Mouse (Mus musculus): ENCODE measurements around the gene Ass1.

Ass1 gene

GRCm38 (mm10) chr2:31469931-31470682 lies at the start of gene Ass1:
TSS of gene Ass1 (plus strand) at chr2:31470207.
- peak; percentile 95 for DNase-seq (ENCODE audit: low read depth, low spot score)

- peak; percentile 41 for DNase-seq (ENCODE audit: low read depth, low spot score)
Measured at GRCm38 (mm10) chr2:31420914-31421313, 49.1 kb upstream of the Ass1 start.

DNA sequence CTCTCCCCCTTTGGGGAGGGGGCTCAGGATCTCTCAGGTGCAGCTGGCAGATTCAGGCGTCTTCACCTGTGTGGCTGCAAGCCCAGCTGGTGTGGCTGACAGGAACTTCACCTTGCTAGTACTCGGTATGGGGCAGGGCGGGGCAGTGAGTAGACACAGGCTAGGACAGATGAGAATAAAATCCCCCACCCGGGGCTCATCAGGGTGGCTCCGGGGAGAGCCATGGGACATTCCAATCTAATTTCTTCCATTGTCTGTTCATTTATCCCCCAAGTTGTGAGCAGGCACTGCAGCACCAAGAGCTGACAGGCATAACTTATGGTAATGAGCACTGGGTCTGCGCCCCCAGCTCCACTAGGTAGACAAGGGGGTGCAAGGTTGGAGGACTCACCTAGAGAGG lies 47.4 kb upstream of the Ass1 start:
- peak; percentile 73 for DNase-seq (ENCODE audit: low read depth, low spot score)

DNA sequence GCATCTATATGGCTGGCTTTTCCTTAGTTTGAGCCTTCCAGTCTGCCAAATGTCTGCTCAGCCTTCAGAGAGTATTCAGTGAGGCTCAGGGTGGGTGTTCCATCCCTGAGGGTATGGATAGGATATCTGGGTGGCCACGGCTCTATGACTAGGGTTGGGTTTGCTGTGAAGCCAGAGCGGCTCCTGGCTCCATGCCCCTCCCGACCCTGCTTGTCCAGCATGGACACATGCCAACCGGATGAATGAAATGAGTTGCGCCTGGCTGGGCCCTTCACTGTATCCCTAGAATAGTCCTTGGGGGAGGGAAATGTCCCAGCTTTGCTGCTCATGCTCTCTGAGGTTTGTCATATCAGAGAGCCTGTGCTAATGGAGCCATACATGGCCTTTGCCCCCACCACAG lies 38.5 kb upstream of the Ass1 start:
- DNase-seq (ENCODE audit: low read depth, low spot score) = no peak

GRCm38 (mm10) chr2:31434746-31435145 lies 35.3 kb upstream of the Ass1 start:
- DNase-seq (ENCODE audit: low read depth, low spot score) = no peak

GRCm38 (mm10) chr2:31435567-31435966 lies 34.4 kb upstream of the Ass1 start:
- DNase-seq (ENCODE audit: low read depth, low spot score) = peak; percentile 48

- DNase-seq (ENCODE audit: low read depth, low spot score) = no peak
Measured at GRCm38 (mm10) chr2:31437480-31438245, 32.3 kb upstream of the Ass1 start.

DNA sequence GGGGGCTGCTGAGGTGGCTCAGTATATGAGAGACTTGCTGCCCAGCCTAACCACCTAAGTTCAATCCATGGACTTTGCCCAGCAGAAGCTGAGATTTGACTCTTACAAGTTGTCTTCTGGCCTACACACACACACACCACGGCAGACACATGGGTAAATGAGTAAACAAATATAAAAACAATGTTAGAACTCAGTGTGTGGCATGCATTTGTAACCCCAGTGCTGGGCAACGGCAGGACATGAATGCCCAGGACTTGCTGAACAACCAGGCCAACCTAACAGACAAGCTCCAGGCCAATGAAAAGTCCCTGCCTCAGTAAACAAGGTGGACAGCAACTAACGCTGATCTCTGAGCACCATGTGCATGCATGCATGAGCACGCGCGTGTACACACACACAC lies 30.4 kb upstream of the Ass1 start:
- DNase-seq (ENCODE audit: low read depth, low spot score) = no peak

- DNase-seq (ENCODE audit: low read depth, low spot score) = no peak
Measured at GRCm38 (mm10) chr2:31442480-31443160, 27.4 kb upstream of the Ass1 start.

GRCm38 (mm10) chr2:31446036-31446435 lies 24.0 kb upstream of the Ass1 start:
- DNase-seq (ENCODE audit: low read depth, low spot score) = no peak

DNA sequence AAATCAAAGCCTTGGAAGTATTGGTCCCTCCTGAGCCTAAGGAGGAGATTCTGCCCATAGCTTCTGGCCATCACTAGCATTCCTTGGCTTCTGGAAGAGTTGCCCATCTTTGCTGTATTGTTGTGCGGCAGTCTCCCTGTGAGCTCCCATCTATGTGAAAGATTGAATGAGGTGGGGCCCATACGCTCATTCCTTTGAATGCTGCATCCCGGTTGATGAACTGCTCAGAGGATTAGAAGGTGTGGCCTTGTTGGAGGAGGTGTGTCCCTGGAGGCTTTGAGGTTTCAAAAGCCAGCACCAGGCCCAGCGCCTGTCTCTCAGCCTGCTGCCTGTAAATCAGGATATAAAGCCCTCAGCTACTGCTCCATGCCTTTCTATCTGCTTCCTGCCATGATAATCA lies 23.6 kb upstream of the Ass1 start:
- DNase-seq (ENCODE audit: low read depth, low spot score) = peak; percentile 62

DNA sequence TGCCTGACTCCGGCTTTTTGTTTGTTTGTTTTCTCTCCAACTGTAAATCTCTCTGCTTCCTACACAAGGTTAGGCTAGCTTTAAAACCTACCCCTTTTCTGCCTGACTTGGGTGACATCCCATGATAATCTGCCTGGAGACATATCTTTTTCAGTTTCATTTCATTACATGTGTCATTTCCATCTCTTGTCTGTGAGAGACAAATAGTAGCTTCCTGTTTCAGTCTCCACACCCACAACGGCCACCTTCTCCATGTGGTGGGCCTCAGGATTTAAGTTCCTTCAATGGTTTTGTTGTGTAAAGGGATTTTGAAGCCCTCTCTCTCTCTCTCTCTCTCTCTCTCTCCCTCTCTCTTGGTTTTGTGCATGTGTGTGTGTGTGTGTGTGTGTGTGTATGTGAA lies 22.5 kb upstream of the Ass1 start:
- no peak for DNase-seq (ENCODE audit: low read depth, low spot score)

DNA sequence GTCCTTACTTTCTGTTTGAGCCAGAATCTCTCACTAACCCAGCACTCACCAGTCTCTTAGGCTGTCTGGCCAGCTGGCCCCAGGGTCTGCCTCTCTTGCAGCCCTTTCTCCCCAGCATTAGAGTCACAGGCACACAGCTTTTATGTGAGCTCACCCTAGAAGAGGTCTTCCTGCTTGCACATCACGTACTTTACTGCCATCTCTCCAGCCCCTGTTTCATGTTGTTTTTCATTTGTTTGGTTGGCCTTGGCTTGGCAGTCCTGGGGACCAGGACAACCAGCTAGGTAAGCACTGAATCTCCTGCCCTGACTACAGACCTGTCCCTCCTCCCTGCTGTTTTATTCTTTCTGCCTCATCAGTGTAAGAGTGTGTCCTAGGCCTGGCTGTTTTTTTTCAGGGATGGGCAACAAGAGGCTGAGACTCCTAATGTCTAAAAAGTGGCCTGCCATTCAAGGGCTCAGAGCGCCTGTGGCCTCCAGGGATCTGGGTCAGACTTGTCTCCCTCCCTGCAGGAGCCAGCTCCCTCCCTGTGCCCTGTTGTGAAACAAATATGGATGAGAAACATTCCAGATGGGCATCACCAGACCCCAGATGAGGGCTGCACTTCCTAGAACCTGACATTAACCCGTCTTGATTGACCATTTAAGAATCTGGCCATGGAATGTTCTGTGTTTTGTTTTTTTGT lies 21.1 kb upstream of the Ass1 start:
- no peak for DNase-seq (ENCODE audit: low read depth, low spot score)

DNA sequence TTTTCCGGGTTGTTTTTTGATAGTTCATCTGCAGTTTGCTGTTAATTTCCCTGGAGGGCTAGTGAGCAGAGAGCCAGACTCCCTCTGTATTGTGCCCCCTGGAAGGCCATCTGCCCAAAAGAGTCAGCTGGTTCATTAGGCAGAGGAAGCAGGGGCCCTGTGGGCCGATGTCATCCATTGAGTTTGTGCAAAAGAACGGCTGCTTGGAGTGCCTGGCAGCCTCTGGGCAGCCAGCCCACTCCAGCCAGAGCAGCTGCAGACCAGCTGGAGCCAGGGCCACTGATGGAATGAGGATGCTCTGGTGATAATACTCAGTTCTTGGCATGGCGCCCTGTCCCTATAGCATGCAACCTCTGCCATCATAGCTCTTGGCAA lies 20.6 kb upstream of the Ass1 start:
- no peak for DNase-seq (ENCODE audit: low read depth, low spot score)

- DNase-seq (ENCODE audit: low read depth, low spot score) = no peak
Measured at GRCm38 (mm10) chr2:31449902-31450301, 20.1 kb upstream of the Ass1 start.

DNA sequence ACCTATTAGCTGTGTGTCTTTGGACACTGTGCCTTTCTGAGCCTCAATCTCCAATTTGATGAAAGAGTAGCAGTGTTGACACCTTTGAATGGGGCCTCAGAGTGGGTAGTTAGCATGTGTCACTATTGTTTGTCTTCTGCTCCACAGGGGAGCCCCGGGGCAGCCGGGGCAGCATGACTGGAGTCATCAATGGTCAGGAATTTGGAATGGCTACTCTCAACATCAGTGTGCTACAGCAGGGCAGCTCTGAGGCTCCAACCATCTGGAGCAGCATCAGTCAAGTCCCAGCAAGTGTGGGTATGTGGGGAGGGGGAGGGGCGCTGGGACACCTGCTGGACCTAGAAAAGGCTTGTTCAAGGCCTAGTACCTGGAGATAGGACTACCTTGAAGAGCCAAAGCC lies 19.3 kb upstream of the Ass1 start:
- no peak for DNase-seq (ENCODE audit: low read depth, low spot score)

GRCm38 (mm10) chr2:31451530-31451929 lies 18.5 kb upstream of the Ass1 start:
- DNase-seq (ENCODE audit: low read depth, low spot score) = no peak

- no peak for DNase-seq (ENCODE audit: low read depth, low spot score)
Measured at GRCm38 (mm10) chr2:31453011-31453410, 17.0 kb upstream of the Ass1 start.

GRCm38 (mm10) chr2:31453559-31454177 lies 16.3 kb upstream of the Ass1 start:
- DNase-seq (ENCODE audit: low read depth, low spot score) = peak; percentile 79

- peak; percentile 46 for DNase-seq (ENCODE audit: low read depth, low spot score)
Measured at GRCm38 (mm10) chr2:31454280-31454679, 15.7 kb upstream of the Ass1 start.

DNA sequence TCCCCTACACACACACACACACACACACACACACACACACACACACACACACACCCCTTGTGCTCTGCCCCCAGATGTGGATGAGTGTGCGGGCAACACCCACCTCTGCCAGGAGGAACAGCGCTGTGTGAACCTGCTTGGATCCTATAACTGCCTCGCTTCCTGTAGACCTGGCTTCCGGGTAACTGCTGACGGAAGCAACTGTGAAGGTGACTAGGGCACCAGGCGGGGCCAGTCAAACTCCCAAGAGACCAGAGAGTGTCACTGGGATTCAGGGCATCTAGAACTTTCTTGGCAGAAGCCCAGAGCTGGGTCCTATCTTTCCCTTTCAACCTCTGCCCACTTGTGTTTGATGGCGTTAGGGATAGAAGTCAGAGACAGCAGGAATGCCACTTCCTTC lies 14.6 kb upstream of the Ass1 start:
- DNase-seq (ENCODE audit: low read depth, low spot score) = no peak

DNA sequence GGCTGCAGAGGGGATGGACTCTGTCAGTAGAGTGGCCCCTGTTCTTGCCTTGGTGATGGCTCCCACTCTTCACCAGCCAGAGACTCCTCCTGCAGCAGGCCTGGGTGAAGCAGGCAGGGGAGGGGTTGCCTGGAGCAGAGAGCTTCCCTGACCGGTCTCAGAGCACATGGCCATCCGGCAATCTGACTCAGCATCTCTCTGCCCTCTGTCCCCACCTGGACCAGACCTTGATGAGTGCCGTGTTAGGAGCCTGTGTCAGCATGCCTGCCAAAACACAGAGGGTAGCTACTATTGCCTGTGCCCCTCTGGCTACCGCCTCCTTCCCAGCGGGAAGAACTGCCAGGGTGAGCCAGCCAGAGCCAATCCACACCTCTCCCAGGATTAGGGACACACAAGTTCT lies 11.5 kb upstream of the Ass1 start:
- no peak for DNase-seq (ENCODE audit: low read depth, low spot score)
